Mouse (Mus musculus): ENCODE measurements around the gene Tceal3.

DNA sequence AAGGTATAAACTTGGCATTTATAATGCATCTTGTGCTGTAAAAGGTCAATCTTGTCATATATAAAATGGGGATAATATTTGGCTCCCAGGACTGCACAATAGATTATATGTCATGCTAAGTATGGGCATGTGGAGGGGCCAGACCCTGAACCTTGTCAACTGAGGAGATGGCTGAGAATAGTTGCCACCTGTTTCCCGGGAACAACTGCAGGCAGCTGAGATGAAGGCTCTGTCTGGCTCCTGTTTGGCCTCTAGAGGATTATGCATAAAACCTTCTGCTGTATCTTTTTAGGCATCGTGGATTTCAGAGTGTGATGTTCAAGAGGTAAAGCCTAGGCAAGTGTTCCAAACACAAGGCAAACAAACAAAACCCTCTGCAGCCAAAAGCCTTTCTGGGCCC, 78.2 kb downstream of the Tceal3 start:
- TF ChIP-seq POLR2A (IDR thresholded peaks at IDR 0.05; ENCODE audit: insufficient read length, low read depth): no peak
- TF ChIP-seq POLR2AphosphoS2 (IDR thresholded peaks at IDR 0.05; ENCODE audit: insufficient read length, low read depth): no peak
- no peak for TF ChIP-seq MAX (IDR thresholded peaks at IDR 0.05; ENCODE audit: low read depth)
- peak; percentile 29 for TF ChIP-seq TCF12 (IDR thresholded peaks at IDR 0.05; ENCODE audit: insufficient read depth, poor library complexity, severe bottlenecking)
- no peak for TF ChIP-seq E2F4 (IDR thresholded peaks at IDR 0.05; ENCODE audit: insufficient read depth)
- peak in 2 of 3 experiments; percentile 44 to 75 for TF ChIP-seq MYOG (IDR thresholded peaks at IDR 0.05; ENCODE audit: control insufficient read depth in 1 of 3, insufficient read depth in 1 of 3, insufficient read length in 2 of 3, low read depth in 2 of 3)
- TF ChIP-seq USF1 (IDR thresholded peaks at IDR 0.05; ENCODE audit: low read depth): no peak
- TF ChIP-seq MYOD1 (IDR thresholded peaks at IDR 0.05; ENCODE audit: control insufficient read depth in 1 of 3, insufficient read length in 2 of 3, low read depth in 2 of 3): peak; percentile 33 to 78 (median 77)
- no peak for TF ChIP-seq CEBPB (IDR thresholded peaks at IDR 0.05; ENCODE audit: insufficient read depth, poor library complexity, severe bottlenecking)
- TF ChIP-seq REST (IDR thresholded peaks at IDR 0.05; ENCODE audit: insufficient read depth, insufficient read length): no peak

All from myocyte (in vitro differentiated cells).